ENCODE assay signal across 7 mouse cellular contexts in genomic region chr8:84249257-84250170, GRCm38 (mm10). TPM values are rescaled to one million over a fixed set of nuclear protein-coding genes. Genes with fewer than 3 reads are reported as not detected.
DNase-seq lines count a peak whose midpoint lies in the region; ATAC-seq lines count a peak whose summit lies in the region.

Gene D8Ertd738e (minus strand): TSS chr8:84249719.

- peak; percentile 90 to 95 for DNase-seq in adrenal gland, adult (ENCODE audit: inconsistent age in 2 of 2, low spot score in 1 of 2)
- DNase-seq in embryo, embryonic 10 days (ENCODE audit: low spot score) = peak; percentile 98
- peak; percentile 85 for DNase-seq in gastrocnemius, postnatal 14 days
- DNase-seq in left cerebral cortex, postnatal 10 days (ENCODE audit: extremely low spot score in 1 of 2, low spot score in 2 of 2) = peak; percentile 84 to 91
- peak; percentile 86 for DNase-seq in right cerebral cortex, postnatal 25 days

- intact Hi-C loops in gastrocnemius, postnatal 14 days (cut with DNase I; ENCODE audit: low total_unique reads) = loop anchor here (5.0 kb wide), 1 partner anchor 618 kb away; no protein-coding TSS in a partner anchor
- intact Hi-C loops in left cerebral cortex, postnatal 10 days (cut with DNase I) = no loop called here

- ATAC-seq in inflammation-experienced regulatory T-cells, adult 6 months = peak; percentile 99
- peak; percentile 96 for ATAC-seq in megakaryocyte-erythroid progenitor cell, adult 5-6 weeks (replicated peaks; ENCODE audit: low FRiP score, low TSS enrichment, poor library complexity, severe bottlenecking)

RNA-seq across cellular contexts. Expression of gene D8Ertd738e, which starts in this region (rescaled TPM):
- total RNA-seq in gastrocnemius, postnatal 14 days (2021) = 100 to 1,000 TPM; 158 to 171 TPM
- polyA plus RNA-seq in inflammation-experienced regulatory T-cells, adult 6 months (2017; shearing (Covaris generic)) = 100 to 1,000 TPM; 351 to 392 (median 390) TPM
- total RNA-seq in left cerebral cortex, postnatal 10 days (2021) = 100 to 1,000 TPM; 130 to 136 TPM
- 122 and 195 TPM in 2 replicates for total RNA-seq in megakaryocyte-erythroid progenitor cell, adult 5-6 weeks (2014; fragmentation: Nextera tagmentation)
- 63.7 and 94.8 TPM in 2 replicates for total RNA-seq in megakaryocyte-erythroid progenitor cell, adult 5-6 weeks (2017)

Comparison
In these comparisons a context has a peak if more than half of its experiments do, and no peak if none do; other contexts are left out.
1. Peak in every context shown above with its lines: DNase-seq and ATAC-seq.